Mouse (Mus musculus): ENCODE results near the gene Prex1. TPM values are rescaled to one million over a fixed set of nuclear protein-coding genes. Genes with fewer than 3 reads are reported as not detected.

The Prex1 gene
- polyA plus RNA-seq, 1 experiment from 2014 or later = 26.6 TPM

GRCm38 (mm10) chr2:166638079-166638800 lies 75.4 kb downstream of the Prex1 start:
- ATAC-seq (ENCODE audit: low read depth) (no peak), DNase-seq (ENCODE audit: low spot score) (no peak)
- Histone ChIP-seq H3K9me3 (ENCODE audit: control insufficient read depth, low read length) (no peaks in the 10 kb centered on the region), H3K36me3 (ENCODE audit: control insufficient read depth, insufficient read depth, low read length) (peaks cover 3% of the 10 kb centered on the region; the same call in 1 of the 2 replicates), H3K4me1 (ENCODE audit: control insufficient read depth, insufficient read depth, low read length) (no peaks in the 10 kb centered on the region), H3K4me3 (ENCODE audit: low read depth, low read length) (no peak overlapping the region), H3K27me3 (replicated peaks; ENCODE audit: control insufficient read depth, insufficient read depth, low read length) (no peaks in the 10 kb centered on the region), H3K27ac (replicated peaks; ENCODE audit: low read depth, low read length) (no peak overlapping the region), H3K9ac (ENCODE audit: low read depth, low read length) (no peak overlapping the region), H3K4me2 (ENCODE audit: low read depth, low read length) (no peak overlapping the region)
- WGBS = 68% methylated on average over 13 of the region's 13 CpGs

- no peak for DNase-seq (ENCODE audit: low spot score)
- no peaks in the 10 kb centered on the region for H3K9me3 ChIP-seq (ENCODE audit: control insufficient read depth, low read length)
- no peak overlapping the region for H3K27ac ChIP-seq (replicated peaks; ENCODE audit: low read depth, low read length)
- no peaks in the 10 kb centered on the region for H3K27me3 ChIP-seq (replicated peaks; ENCODE audit: control insufficient read depth, insufficient read depth, low read length)
- peaks cover 6% of the 10 kb centered on the region; the same call in 1 of the 2 replicates for H3K36me3 ChIP-seq (ENCODE audit: control insufficient read depth, insufficient read depth, low read length)
- 86% methylated on average over 4 of the region's 4 CpGs for WGBS
- H3K4me2 ChIP-seq (ENCODE audit: low read depth, low read length) = no peak overlapping the region
- H3K4me1 ChIP-seq (ENCODE audit: control insufficient read depth, insufficient read depth, low read length) = no peaks in the 10 kb centered on the region
- no peak overlapping the region for H3K4me3 ChIP-seq (ENCODE audit: low read depth, low read length)
- no peak for ATAC-seq (ENCODE audit: low read depth)
- no peak overlapping the region for H3K9ac ChIP-seq (ENCODE audit: low read depth, low read length)
Measured at GRCm38 (mm10) chr2:166637673-166637990, 76.0 kb downstream of the Prex1 start.

GRCm38 (mm10) chr2:166636867-166637672 lies 76.6 kb downstream of the Prex1 start:
- Histone ChIP-seq H3K4me2 (ENCODE audit: low read depth, low read length) (no peak overlapping the region), H3K27me3 (replicated peaks; ENCODE audit: control insufficient read depth, insufficient read depth, low read length) (no peaks in the 10 kb centered on the region), H3K4me1 (ENCODE audit: control insufficient read depth, insufficient read depth, low read length) (no peaks in the 10 kb centered on the region), H3K9ac (ENCODE audit: low read depth, low read length) (no peak overlapping the region), H3K4me3 (ENCODE audit: low read depth, low read length) (no peak overlapping the region), H3K9me3 (ENCODE audit: control insufficient read depth, low read length) (no peaks in the 10 kb centered on the region), H3K36me3 (ENCODE audit: control insufficient read depth, insufficient read depth, low read length) (peaks cover 8% of the 10 kb centered on the region; the same call in 1 of the 2 replicates), H3K27ac (replicated peaks; ENCODE audit: low read depth, low read length) (no peak overlapping the region)
- ATAC-seq (ENCODE audit: low read depth) = no peak
- 80% methylated on average over 17 of the region's 17 CpGs for WGBS
- DNase-seq (ENCODE audit: low spot score) = no peak

- Histone ChIP-seq H3K4me3 (ENCODE audit: low read depth, low read length) (no peak overlapping the region), H3K4me1 (ENCODE audit: control insufficient read depth, insufficient read depth, low read length) (no peaks in the 10 kb centered on the region), H3K36me3 (ENCODE audit: control insufficient read depth, insufficient read depth, low read length) (peaks cover 7% of the 10 kb centered on the region; the same call in 1 of the 2 replicates), H3K4me2 (ENCODE audit: low read depth, low read length) (no peak overlapping the region), H3K9ac (ENCODE audit: low read depth, low read length) (no peak overlapping the region), H3K9me3 (ENCODE audit: control insufficient read depth, low read length) (no peaks in the 10 kb centered on the region), H3K27me3 (replicated peaks; ENCODE audit: control insufficient read depth, insufficient read depth, low read length) (no peaks in the 10 kb centered on the region), H3K27ac (replicated peaks; ENCODE audit: low read depth, low read length) (no peak overlapping the region)
- WGBS = 85% methylated on average over 10 of the region's 10 CpGs
- no peak for DNase-seq (ENCODE audit: low spot score)
- no peak; the same call in 1 of the 2 replicates for ATAC-seq (ENCODE audit: low read depth)
Measured at GRCm38 (mm10) chr2:166635521-166635920, 78.1 kb downstream of the Prex1 start.

GRCm38 (mm10) chr2:166632571-166633361 lies 80.9 kb downstream of the Prex1 start:
- ATAC-seq (ENCODE audit: low read depth) = no peak
- DNase-seq (ENCODE audit: low spot score) = no peak
- Histone ChIP-seq H3K4me3 (ENCODE audit: low read depth, low read length) (no peak overlapping the region), H3K9me3 (ENCODE audit: control insufficient read depth, low read length) (no peaks in the 10 kb centered on the region), H3K27ac (replicated peaks; ENCODE audit: low read depth, low read length) (no peak overlapping the region), H3K4me2 (ENCODE audit: low read depth, low read length) (no peak overlapping the region), H3K36me3 (ENCODE audit: control insufficient read depth, insufficient read depth, low read length) (0 out of 2 replicates have a peak, but pooled peaks cover 7% of the 10 kb centered on the region), H3K9ac (ENCODE audit: low read depth, low read length) (no peak overlapping the region), H3K4me1 (ENCODE audit: control insufficient read depth, insufficient read depth, low read length) (no peaks in the 10 kb centered on the region), H3K27me3 (replicated peaks; ENCODE audit: control insufficient read depth, insufficient read depth, low read length) (no peaks in the 10 kb centered on the region)
- WGBS = 79% methylated on average over 13 of the region's 13 CpGs

- H3K36me3 ChIP-seq (ENCODE audit: control insufficient read depth, insufficient read depth, low read length) = 0 out of 2 replicates have a peak, but pooled peaks cover 7% of the 10 kb centered on the region
- ATAC-seq (ENCODE audit: low read depth) = no peak
Measured at GRCm38 (mm10) chr2:166631621-166632171, 81.9 kb downstream of the Prex1 start.

GRCm38 (mm10) chr2:166631189-166631588 lies 82.4 kb downstream of the Prex1 start:
- no peak overlapping the region for H3K4me3 ChIP-seq (ENCODE audit: low read depth, low read length)
- no peak overlapping the region for H3K4me2 ChIP-seq (ENCODE audit: low read depth, low read length)
- no peak for ATAC-seq (ENCODE audit: low read depth)
- WGBS = 81% methylated on average over 5 of the region's 5 CpGs
- H3K9ac ChIP-seq (ENCODE audit: low read depth, low read length) = no peak overlapping the region
- no peak for DNase-seq (ENCODE audit: low spot score)
- no peaks in the 10 kb centered on the region for H3K27me3 ChIP-seq (replicated peaks; ENCODE audit: control insufficient read depth, insufficient read depth, low read length)
- H3K4me1 ChIP-seq (ENCODE audit: control insufficient read depth, insufficient read depth, low read length) = no peaks in the 10 kb centered on the region
- 0 out of 2 replicates have a peak, but pooled peaks cover 7% of the 10 kb centered on the region for H3K36me3 ChIP-seq (ENCODE audit: control insufficient read depth, insufficient read depth, low read length)
- H3K9me3 ChIP-seq (ENCODE audit: control insufficient read depth, low read length) = no peaks in the 10 kb centered on the region
- no peak overlapping the region for H3K27ac ChIP-seq (replicated peaks; ENCODE audit: low read depth, low read length)

More at GRCm38 (mm10) chr2:166631621-166632171, 81.9 kb downstream of the Prex1 start:
- WGBS = 87% methylated on average over 10 of the region's 10 CpGs
- Histone ChIP-seq H3K9me3 (ENCODE audit: control insufficient read depth, low read length) (no peaks in the 10 kb centered on the region), H3K4me3 (ENCODE audit: low read depth, low read length) (no peak overlapping the region), H3K4me2 (ENCODE audit: low read depth, low read length) (no peak overlapping the region), H3K4me1 (ENCODE audit: control insufficient read depth, insufficient read depth, low read length) (no peaks in the 10 kb centered on the region), H3K27ac (replicated peaks; ENCODE audit: low read depth, low read length) (no peak overlapping the region), H3K9ac (ENCODE audit: low read depth, low read length) (no peak overlapping the region), H3K27me3 (replicated peaks; ENCODE audit: control insufficient read depth, insufficient read depth, low read length) (no peaks in the 10 kb centered on the region)
- no peak for DNase-seq (ENCODE audit: low spot score)
